Mouse (Mus musculus) ES-Bruce4 (cell line): ENCODE results near the gene Cnga2. TPM values are rescaled to one million over a fixed set of nuclear protein-coding genes. Genes with fewer than 3 reads are reported as not detected.

Experiments
- H3K27ac ChIP-seq: 2 replicates; pipeline ENCODE4 v1.5.1; 2012; ENCODE audit warnings: low read length, inconsistent platforms; ENCODE audit not compliant: insufficient read depth
- H3K27me3 ChIP-seq: 2 replicates; pipeline ENCODE4 v1.6.1; 2012; ENCODE audit warnings: mild to moderate bottlenecking, low read length, inconsistent platforms; ENCODE audit not compliant: control insufficient read depth, poor library complexity, insufficient read depth, severe bottlenecking
- H3K36me3 ChIP-seq: 2 replicates; pipeline ENCODE4 v1.6.1; 2012; ENCODE audit warnings: inconsistent platforms, mild to moderate bottlenecking, low read length, moderate library complexity; ENCODE audit not compliant: control insufficient read depth, poor library complexity, insufficient read depth, severe bottlenecking
- H3K4me1 ChIP-seq: one replicate; pipeline ENCODE4 v1.8.1; 2011; ENCODE audit warnings: low read length; ENCODE audit not compliant: control insufficient read depth, insufficient read depth
- H3K4me3 ChIP-seq: 2 replicates; pipeline ENCODE4 v1.5.1; 2011; ENCODE audit warnings: low read depth, mild to moderate bottlenecking, low read length
- H3K9ac ChIP-seq: 2 replicates; pipeline ENCODE4 v1.6.1; 2012; ENCODE audit warnings: low read depth, mild to moderate bottlenecking, inconsistent platforms; ENCODE audit not compliant: poor library complexity, severe bottlenecking
- H3K9me3 ChIP-seq: replicated peaks from 2 replicates; pipeline ENCODE4 v1.6.1; 2012; ENCODE audit warnings: mild to moderate bottlenecking, low read length, inconsistent platforms; ENCODE audit not compliant: control insufficient read depth, poor library complexity, insufficient read depth, severe bottlenecking
- CTCF ChIP-seq: IDR thresholded peaks from one replicate; pipeline ENCODE4 v1.8.1; 2011; ENCODE audit warnings: low read depth, low read length
- EP300 ChIP-seq: IDR thresholded peaks from 2 replicates; pipeline ENCODE4 v1.6.1; 2011; ENCODE audit warnings: low read depth, low read length; ENCODE audit not compliant: insufficient read depth
- POLR2A ChIP-seq: IDR thresholded peaks from one replicate; pipeline ENCODE4 v1.8.1; 2011; ENCODE audit warnings: low read length; ENCODE audit not compliant: insufficient read depth
- polyA plus RNA-seq: library from polyadenylated mRNA; stranded (reverse); fragments of >200 nt; gene quantifications from 2 replicates; pipeline ENCODE4 v1.2.4, GENCODE M21; 2011; ENCODE audit warnings: low read depth; ENCODE audit not compliant: missing spikeins, insufficient read depth, insufficient read length

Gene Cnga2
- polyA plus RNA-seq, 1 experiment, result not detected

DNA sequence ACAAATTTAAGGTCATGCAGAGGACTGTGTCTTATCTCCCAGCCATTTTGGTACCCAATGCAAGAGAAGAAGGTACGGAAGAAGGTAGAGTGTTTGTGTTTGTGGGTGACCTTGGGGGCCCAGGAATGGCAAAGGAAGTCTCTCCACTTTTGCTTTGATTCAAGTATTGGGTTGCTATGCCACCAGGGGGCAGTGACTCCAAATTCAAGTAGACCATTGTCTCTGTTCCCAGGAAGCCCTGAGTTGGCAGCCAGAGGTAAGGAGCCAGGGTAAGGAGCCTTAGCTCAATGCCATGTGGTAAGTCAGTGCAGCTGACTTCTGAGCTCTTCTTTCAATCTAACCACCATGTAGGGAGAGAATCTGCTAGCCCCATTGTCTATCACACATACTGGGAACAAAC is 7.9 kb upstream of the Cnga2 start:
- Histone ChIP-seq H3K4me1 (no peaks in the 10 kb centered on the region), H3K4me3 (no peak overlapping the region), H3K36me3 (no peaks in the 10 kb centered on the region), H3K27ac (no peak overlapping the region), H3K9me3 (no peaks in the 10 kb centered on the region), H3K9ac (no peak overlapping the region), H3K27me3 (no peaks in the 10 kb centered on the region)
- no peak for TF ChIP-seq CTCF
- TF ChIP-seq EP300, result no peak
- TF ChIP-seq POLR2A, result no peak

DNA sequence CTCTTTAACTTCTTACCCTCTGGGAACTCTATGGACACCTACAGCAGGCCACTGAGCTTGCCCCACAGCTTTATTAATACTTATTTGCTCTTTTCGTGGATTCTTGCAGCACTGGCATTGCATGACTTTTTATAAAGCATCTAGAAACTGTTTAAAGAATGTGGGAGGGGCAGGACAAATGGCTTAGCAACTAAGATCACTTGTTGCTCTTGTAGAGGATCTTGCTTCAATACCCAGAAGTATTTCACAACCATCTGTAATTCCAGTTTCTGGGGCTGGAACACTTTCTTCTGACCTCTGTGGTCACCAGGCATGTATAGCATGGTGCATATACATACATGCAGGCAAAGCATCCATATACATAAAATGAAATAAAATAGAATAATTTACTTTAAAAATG is 4.3 kb downstream of the Cnga2 start:
- Histone ChIP-seq H3K4me3 (no peak overlapping the region), H3K27ac (no peak overlapping the region), H3K9ac (no peak overlapping the region), H3K4me1 (no peaks in the 10 kb centered on the region), H3K9me3 (no peaks in the 10 kb centered on the region), H3K36me3 (no peaks in the 10 kb centered on the region), H3K27me3 (no peaks in the 10 kb centered on the region)
- TF ChIP-seq EP300 (no peak), POLR2A (no peak), CTCF (no peak)

DNA sequence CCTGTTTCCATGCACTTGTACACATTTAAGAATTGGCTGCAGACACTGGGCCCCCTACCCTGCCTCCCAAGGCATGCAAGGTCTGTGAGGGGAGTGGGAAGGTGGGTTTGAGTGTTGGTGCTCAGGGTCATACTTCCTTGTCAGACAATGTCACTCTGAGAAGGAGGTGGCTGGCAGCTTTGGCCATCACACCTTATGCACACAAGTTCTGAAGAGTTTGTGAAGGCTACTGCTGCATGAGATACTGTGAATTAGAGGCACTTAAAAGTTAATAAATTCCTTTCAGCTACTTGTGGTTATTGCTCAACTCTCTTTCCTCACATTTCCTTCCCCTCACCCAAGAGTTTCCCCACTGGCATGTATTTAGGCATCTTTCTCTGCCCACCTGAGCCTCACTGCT is 18.3 kb downstream of the Cnga2 start:
- no peak overlapping the region for H3K9ac ChIP-seq
- H3K4me1 ChIP-seq, result no peaks in the 10 kb centered on the region
- TF ChIP-seq EP300 (no peak), CTCF (no peak), POLR2A (no peak)
- no peaks in the 10 kb centered on the region for H3K27me3 ChIP-seq
- H3K9me3 ChIP-seq, result no peaks in the 10 kb centered on the region
- no peak overlapping the region for H3K27ac ChIP-seq
- H3K36me3 ChIP-seq, result no peaks in the 10 kb centered on the region
- no peak overlapping the region for H3K4me3 ChIP-seq

GRCm38 (mm10) chrX:72012236-72012635 is 20.6 kb downstream of the Cnga2 start:
- Histone ChIP-seq H3K27ac (no peak overlapping the region), H3K9me3 (no peaks in the 10 kb centered on the region), H3K36me3 (no peaks in the 10 kb centered on the region), H3K27me3 (no peaks in the 10 kb centered on the region), H3K4me1 (no peaks in the 10 kb centered on the region), H3K4me3 (no peak overlapping the region), H3K9ac (no peak overlapping the region)
- TF ChIP-seq EP300 (no peak), POLR2A (no peak), CTCF (no peak)

DNA sequence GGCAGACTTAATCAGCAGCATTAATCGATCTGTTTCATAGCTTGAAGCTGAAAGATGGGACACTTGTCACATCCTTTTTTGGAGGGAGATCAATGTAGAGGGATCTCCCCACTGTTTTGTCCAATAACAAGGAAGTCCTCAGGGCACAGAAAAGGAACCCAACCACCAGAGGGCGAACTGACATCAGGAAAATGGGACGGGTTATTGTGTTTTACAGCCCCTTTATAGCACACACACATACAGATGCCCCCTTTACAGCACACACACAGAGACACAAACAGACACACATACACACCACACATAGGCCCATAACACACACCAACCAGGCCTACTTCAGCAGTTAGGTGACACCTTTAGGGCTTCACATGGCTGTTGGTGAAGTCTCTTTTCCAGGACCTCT is 21.2 kb downstream of the Cnga2 start:
- H3K9ac ChIP-seq, result no peak overlapping the region
- no peaks in the 10 kb centered on the region for H3K4me1 ChIP-seq
- H3K4me3 ChIP-seq, result no peak overlapping the region
- H3K27ac ChIP-seq, result no peak overlapping the region
- no peaks in the 10 kb centered on the region for H3K9me3 ChIP-seq
- no peak for TF ChIP-seq EP300
- TF ChIP-seq CTCF, result no peak
- no peak for TF ChIP-seq POLR2A
- H3K27me3 ChIP-seq, result no peaks in the 10 kb centered on the region
- no peaks in the 10 kb centered on the region for H3K36me3 ChIP-seq

GRCm38 (mm10) chrX:72022241-72022640 is 30.6 kb downstream of the Cnga2 start:
- Histone ChIP-seq H3K27ac (no peak overlapping the region), H3K27me3 (no peaks in the 10 kb centered on the region), H3K4me1 (no peaks in the 10 kb centered on the region), H3K4me3 (no peak overlapping the region), H3K9ac (no peak overlapping the region), H3K9me3 (no peaks in the 10 kb centered on the region), H3K36me3 (no peaks in the 10 kb centered on the region)
- TF ChIP-seq EP300, result no peak
- no peak for TF ChIP-seq CTCF
- TF ChIP-seq POLR2A, result no peak
